Mouse (Mus musculus): ENCODE measurements around the gene Mxd3. TPM values are rescaled to one million over a fixed set of nuclear protein-coding genes. Genes with fewer than 3 reads are reported as not detected.

Mxd3 gene
- polyA plus RNA-seq, 1 experiment from 2014 or later, result 45.6 TPM

DNA sequence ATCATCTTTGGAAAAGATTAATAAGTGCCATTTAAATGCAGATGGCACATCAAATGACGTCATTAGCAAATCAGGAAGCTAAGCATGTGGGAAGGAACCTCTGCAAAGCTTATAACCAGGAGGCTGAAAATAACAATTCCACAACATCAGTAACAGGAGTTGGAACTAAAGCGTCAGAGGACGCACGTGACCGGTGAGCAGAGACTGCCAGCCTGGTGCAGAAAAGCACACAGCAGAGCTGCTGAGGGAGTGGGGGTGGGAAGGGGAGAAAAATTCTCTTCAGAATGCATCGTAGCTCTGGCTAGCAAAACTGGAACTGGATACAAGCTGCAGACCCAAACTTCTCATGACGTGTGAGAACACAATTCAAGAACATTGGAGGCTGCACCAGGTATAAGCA is 14.7 kb upstream of the Mxd3 start:
- Histone ChIP-seq H3K27me3 (ENCODE audit: insufficient read depth, low read length) (no peaks in the 10 kb centered on the region), H3K27ac (ENCODE audit: low read depth) (no peak overlapping the region), H3K9ac (no peak overlapping the region), H3K4me2 (no peak overlapping the region), H3K4me3 (ENCODE audit: low read depth, low read length) (no peak overlapping the region), H3K9me3 (ENCODE audit: low read depth, low read length) (no peaks in the 10 kb centered on the region), H3K4me1 (ENCODE audit: insufficient read depth) (no peaks in the 10 kb centered on the region), H3K36me3 (ENCODE audit: insufficient read depth) (peaks cover 55% of the 10 kb centered on the region)
- WGBS, result 88% methylated on average over 7 of the region's 7 CpGs
- no peak for ATAC-seq (ENCODE audit: insufficient read depth)
- no peak for TF ChIP-seq CTCF (IDR thresholded peaks at IDR 0.05; ENCODE audit: low read depth)
- DNase-seq, result no peak

DNA sequence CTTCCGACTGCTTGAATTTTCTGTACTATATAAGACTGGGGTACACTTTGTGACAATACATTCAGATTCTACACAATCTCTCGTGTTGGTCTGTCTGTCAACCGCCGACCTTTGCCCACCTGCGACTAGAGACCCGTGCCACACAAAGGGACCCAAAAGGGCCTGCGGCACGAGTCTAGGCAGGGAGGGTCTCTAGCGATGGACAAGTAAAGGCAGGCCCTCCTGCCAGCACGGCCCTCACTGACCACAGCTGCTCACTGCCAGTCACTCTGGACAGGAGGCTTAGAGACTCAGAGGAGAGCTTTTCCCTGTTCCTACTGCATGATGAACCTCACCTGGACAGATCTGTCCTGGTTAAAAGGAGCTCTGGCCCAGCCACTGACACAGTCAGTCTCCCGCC is 12.8 kb upstream of the Mxd3 start:
- Histone ChIP-seq H3K36me3 (ENCODE audit: insufficient read depth) (peaks cover 37% of the 10 kb centered on the region), H3K4me1 (ENCODE audit: insufficient read depth) (no peaks in the 10 kb centered on the region), H3K4me3 (ENCODE audit: low read depth, low read length) (no peak overlapping the region), H3K9me3 (ENCODE audit: low read depth, low read length) (no peaks in the 10 kb centered on the region), H3K9ac (no peak overlapping the region), H3K4me2 (no peak overlapping the region), H3K27me3 (ENCODE audit: insufficient read depth, low read length) (no peaks in the 10 kb centered on the region), H3K27ac (ENCODE audit: low read depth) (no peak overlapping the region)
- 0 out of 2 replicates have a peak, but pooled peaks have one; percentile 35 for ATAC-seq (ENCODE audit: insufficient read depth)
- no peak for DNase-seq
- 32% methylated on average over 11 of the region's 11 CpGs for WGBS
- no peak for TF ChIP-seq CTCF (IDR thresholded peaks at IDR 0.05; ENCODE audit: low read depth)

DNA sequence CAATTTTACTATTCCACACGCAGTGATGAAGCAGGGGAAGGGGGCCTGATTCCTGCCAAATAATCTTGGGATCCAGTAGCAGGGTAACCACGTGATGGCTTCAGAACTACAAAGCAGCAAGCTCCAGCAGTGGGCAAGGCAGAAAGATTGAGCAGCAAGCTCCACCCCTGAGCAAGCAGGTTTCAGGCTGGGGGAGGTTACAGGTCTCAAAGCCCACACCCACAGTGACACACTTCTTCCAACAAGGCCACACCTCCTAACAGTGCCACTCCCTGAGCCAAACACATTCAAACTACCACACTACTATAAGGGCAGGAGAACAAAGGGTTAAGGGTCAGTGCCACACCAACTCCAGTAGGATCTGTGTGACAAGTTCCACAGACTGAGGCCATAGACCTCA is 9.6 kb upstream of the Mxd3 start:
- DNase-seq (no peak), ATAC-seq (ENCODE audit: insufficient read depth) (no peak)
- Histone ChIP-seq H3K36me3 (ENCODE audit: insufficient read depth) (peaks cover 5% of the 10 kb centered on the region), H3K9me3 (ENCODE audit: low read depth, low read length) (no peaks in the 10 kb centered on the region), H3K27ac (ENCODE audit: low read depth) (no peak overlapping the region), H3K4me2 (no peak overlapping the region), H3K9ac (no peak overlapping the region), H3K4me1 (ENCODE audit: insufficient read depth) (no peaks in the 10 kb centered on the region), H3K4me3 (ENCODE audit: low read depth, low read length) (no peak overlapping the region), H3K27me3 (ENCODE audit: insufficient read depth, low read length) (no peaks in the 10 kb centered on the region)
- WGBS, result 34% methylated on average over 2 of the region's 2 CpGs
- TF ChIP-seq CTCF (IDR thresholded peaks at IDR 0.05; ENCODE audit: low read depth), result no peak

DNA sequence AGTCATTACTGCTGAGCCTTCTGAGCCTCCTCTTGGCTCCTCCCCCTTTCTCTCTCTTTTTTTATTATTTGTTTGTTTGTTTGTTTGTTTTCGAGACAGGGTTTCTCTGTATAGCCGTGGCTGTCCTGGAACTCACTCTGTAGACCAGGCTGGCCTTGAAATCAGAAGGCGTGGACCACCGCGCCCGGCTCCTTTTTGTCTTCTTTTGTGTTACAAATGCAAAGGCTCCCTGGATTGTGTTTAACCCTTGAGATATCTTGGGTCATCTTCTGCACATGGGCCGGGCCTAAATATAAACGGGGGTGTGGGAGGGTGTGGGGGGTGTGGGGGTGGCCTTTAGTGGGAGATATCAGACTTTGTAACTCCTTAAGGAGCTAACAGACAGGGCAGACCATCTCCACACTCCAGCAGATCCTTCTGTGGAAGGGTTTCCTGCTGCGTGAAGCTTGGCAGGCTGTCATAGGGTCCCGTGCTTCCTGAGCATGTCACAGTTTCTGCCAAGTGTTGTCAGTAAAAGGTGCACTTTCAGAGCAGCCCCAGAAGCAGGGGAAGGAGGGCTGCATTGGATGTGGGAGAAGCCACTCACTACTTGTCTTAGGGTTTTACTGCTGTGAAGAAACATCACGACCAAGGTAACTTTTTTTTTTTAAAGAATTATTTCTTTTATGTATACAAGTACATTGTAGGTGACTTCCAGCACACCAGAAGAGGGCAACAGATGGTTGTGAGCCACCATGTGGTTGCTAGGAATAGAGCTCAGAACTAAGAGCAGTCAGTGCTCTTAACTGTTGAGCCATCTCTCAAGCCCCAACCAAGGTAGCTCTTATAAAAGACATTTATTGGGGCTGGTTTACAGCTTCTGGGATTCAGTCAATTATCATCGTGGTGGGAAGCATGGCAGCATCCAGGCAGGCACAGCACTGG is 8.8 kb upstream of the Mxd3 start:
- Histone ChIP-seq H3K9me3 (ENCODE audit: low read depth, low read length) (no peaks in the 10 kb centered on the region), H3K27ac (ENCODE audit: low read depth) (no peak overlapping the region), H3K9ac (no peak overlapping the region), H3K27me3 (ENCODE audit: insufficient read depth, low read length) (no peaks in the 10 kb centered on the region), H3K36me3 (ENCODE audit: insufficient read depth) (no peaks in the 10 kb centered on the region), H3K4me2 (no peak overlapping the region), H3K4me3 (ENCODE audit: low read depth, low read length) (no peak overlapping the region), H3K4me1 (ENCODE audit: insufficient read depth) (no peaks in the 10 kb centered on the region)
- ATAC-seq (ENCODE audit: insufficient read depth) (no peak), DNase-seq (no peak)
- 62% methylated on average over 12 of the region's 12 CpGs for WGBS
- TF ChIP-seq CTCF (IDR thresholded peaks at IDR 0.05; ENCODE audit: low read depth), result no peak

DNA sequence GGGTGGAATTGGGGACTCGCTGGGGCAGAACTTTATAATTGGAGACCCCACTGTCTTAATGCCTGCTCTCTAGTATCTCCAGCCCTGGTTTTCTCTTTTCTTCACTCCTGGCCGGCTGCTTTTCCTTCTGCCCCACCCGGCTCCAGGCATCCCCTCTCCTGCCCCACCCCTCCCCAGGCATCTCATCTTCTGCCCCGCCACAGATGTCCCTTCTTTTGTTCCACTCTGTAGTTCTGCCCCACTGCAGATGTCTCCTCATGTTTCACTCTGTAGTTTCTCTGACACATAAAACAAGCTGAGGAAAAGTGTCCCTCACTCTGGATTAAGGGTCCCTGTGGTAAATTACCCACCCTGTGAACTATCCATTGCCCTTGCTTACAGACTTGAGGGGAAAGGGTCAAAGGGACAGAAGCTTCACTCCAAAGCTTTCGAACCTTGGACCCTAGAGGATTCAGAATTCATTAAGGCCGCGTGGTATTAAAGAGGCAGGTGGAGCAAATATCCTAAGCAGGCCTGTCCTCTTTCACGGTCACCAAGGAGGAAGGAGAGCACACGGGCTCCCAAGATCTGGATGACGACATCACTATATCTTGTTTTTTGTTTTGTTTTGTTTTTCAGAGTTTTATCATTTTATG is 7.8 kb upstream of the Mxd3 start:
- H3K4me2 ChIP-seq, result no peak overlapping the region
- H3K9ac ChIP-seq, result no peak overlapping the region
- H3K36me3 ChIP-seq (ENCODE audit: insufficient read depth), result no peaks in the 10 kb centered on the region
- no peak for ATAC-seq (ENCODE audit: insufficient read depth)
- TF ChIP-seq CTCF (IDR thresholded peaks at IDR 0.05; ENCODE audit: low read depth), result no peak
- H3K27ac ChIP-seq (ENCODE audit: low read depth), result no peak overlapping the region
- no peak overlapping the region for H3K4me3 ChIP-seq (ENCODE audit: low read depth, low read length)
- no peaks in the 10 kb centered on the region for H3K9me3 ChIP-seq (ENCODE audit: low read depth, low read length)
- no peak for DNase-seq
- H3K27me3 ChIP-seq (ENCODE audit: insufficient read depth, low read length), result no peaks in the 10 kb centered on the region
- H3K4me1 ChIP-seq (ENCODE audit: insufficient read depth), result no peaks in the 10 kb centered on the region
- 80% methylated on average over 10 of the region's 10 CpGs for WGBS

DNA sequence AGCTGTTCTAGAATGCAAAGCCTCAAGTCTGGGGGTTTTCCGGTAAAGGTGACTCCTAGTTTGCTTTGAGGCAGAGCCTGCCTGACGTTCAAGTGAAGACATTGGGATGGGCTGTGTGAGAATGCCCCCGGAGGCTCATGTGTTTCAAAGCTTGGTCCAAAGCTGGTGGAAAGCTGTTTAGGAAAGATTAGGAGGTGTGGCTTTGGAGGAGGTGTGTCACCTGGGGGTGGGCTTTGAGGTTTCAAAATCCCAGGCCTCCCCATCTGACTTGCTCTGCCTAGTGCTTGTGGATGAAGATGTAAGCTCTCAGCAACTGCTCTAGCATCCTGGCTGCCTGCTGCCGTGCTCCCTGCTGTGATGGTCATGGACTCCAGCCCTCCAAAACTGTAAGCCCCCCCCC is 6.1 kb upstream of the Mxd3 start:
- Histone ChIP-seq H3K4me2 (no peak overlapping the region), H3K4me3 (ENCODE audit: low read depth, low read length) (no peak overlapping the region), H3K27me3 (ENCODE audit: insufficient read depth, low read length) (no peaks in the 10 kb centered on the region), H3K9me3 (ENCODE audit: low read depth, low read length) (no peaks in the 10 kb centered on the region), H3K4me1 (ENCODE audit: insufficient read depth) (peaks cover 5% of the 10 kb centered on the region), H3K27ac (ENCODE audit: low read depth) (no peak overlapping the region), H3K36me3 (ENCODE audit: insufficient read depth) (no peaks in the 10 kb centered on the region), H3K9ac (no peak overlapping the region)
- no peak for TF ChIP-seq CTCF (IDR thresholded peaks at IDR 0.05; ENCODE audit: low read depth)
- ATAC-seq (ENCODE audit: insufficient read depth), result no peak
- WGBS, result 82% methylated on average over 4 of the region's 4 CpGs
- no peak for DNase-seq

DNA sequence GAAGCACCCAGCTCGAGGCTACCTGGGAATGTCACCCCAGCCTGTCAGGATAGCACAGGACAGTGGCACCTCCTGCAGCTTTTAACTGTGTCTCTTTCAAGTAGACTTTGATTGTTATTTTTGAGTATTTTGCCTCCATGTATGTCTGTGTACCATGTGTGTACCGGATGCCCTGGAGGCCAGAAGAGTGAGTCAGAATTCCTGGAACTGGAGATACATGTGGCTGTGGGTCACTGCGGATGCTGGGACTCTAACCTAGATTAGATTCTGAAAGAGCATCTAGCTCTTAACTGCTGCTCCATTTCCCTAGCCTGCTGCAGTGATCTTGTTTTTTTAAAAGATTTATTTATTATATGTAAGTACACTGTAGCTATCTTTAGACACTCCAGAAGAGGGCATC is 2.7 kb upstream of the Mxd3 start:
- Histone ChIP-seq H3K27me3 (ENCODE audit: insufficient read depth, low read length) (no peaks in the 10 kb centered on the region), H3K9ac (no peak overlapping the region), H3K4me1 (ENCODE audit: insufficient read depth) (peaks cover 8% of the 10 kb centered on the region), H3K9me3 (ENCODE audit: low read depth, low read length) (no peaks in the 10 kb centered on the region), H3K36me3 (ENCODE audit: insufficient read depth) (peaks cover 2% of the 10 kb centered on the region; the same call in 1 of the 2 replicates), H3K27ac (ENCODE audit: low read depth) (no peak overlapping the region), H3K4me3 (ENCODE audit: low read depth, low read length) (no peak overlapping the region), H3K4me2 (no peak overlapping the region)
- WGBS, result 83% methylated on average over 3 of the region's 3 CpGs
- no peak for TF ChIP-seq CTCF (IDR thresholded peaks at IDR 0.05; ENCODE audit: low read depth)
- DNase-seq (no peak), ATAC-seq (ENCODE audit: insufficient read depth) (no peak)

Data from lung, embryonic 14.5 days (tissue).